Mouse (Mus musculus) neutrophil, adult 5-6 weeks (primary cell): ENCODE data around the gene D6Wsu163e. TPM values are rescaled to one million over a fixed set of nuclear protein-coding genes. Genes with fewer than 3 reads are reported as not detected.

Source experiments
- ATAC-seq: fragments of 151-379, 151-347 bp; 2 replicates; pipeline ENCODE4 v1.8.0; 2017; ENCODE audit warnings: mild to moderate bottlenecking, moderate TSS enrichment; ENCODE audit not compliant: insufficient number of reproducible peaks, poor library complexity, low FRiP score, severe bottlenecking; ENCODE audit errors: extremely low read depth
- total RNA-seq: library from RNA; stranded (forward); fragments of 200-1000 nt; gene quantifications from 2 replicates; pipeline ENCODE4 v1.2.3, GENCODE M21; 2017

The D6Wsu163e gene
- 41.4 and 50.7 TPM in 2 replicates for total RNA-seq

DNA sequence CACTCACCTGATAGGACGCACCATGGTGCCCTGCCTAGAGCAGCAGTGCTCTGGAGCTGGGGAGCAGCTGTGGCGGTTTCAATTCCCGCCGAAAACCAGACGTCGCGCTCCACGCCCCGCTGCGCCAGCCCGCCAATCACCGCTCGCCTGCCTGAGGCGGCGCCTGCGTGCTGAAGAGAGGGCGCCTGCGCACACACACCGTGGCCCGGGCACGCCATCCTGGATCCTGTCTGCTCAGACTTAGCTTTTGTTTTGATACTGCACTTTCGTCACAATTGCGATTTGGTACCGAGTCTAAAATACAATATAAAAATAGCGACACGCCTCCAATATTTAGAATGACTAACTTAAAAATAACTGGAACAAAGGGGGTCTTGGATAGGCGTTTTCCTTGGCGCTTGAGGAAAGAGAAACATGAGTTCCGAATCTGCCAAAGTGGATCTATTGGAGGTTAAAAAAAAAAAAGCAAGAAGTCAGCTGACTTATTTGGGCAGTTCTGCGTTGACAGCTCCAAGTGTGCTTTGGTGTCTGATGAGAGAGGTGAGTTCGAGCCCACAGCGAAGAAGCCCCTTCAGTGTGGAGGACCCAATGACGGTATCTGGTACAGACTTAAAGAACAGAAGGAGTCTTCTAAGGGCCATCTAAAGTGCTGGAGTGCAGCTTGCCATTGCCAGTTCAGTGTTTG is at the start of gene D6Wsu163e, which contains the start of gene Rad51ap1:
Gene D6Wsu163e, plus strand, starts transcription at position 476 of the 685 bp plus-strand sequence.
Gene Rad51ap1, minus strand, starts transcription at position 101 of the 685 bp plus-strand sequence.
- ATAC-seq: peak; percentile 82

- ATAC-seq: no peak
Measured at GRCm38 (mm10) chr6:126907378-126907777, 32.4 kb upstream of the D6Wsu163e start.

- no peak for ATAC-seq
Measured at GRCm38 (mm10) chr6:126907876-126908275, 31.9 kb upstream of the D6Wsu163e start.

- ATAC-seq: 0 out of 2 replicates have a peak, but pooled peaks have one; percentile 13
Measured at GRCm38 (mm10) chr6:126910727-126911126, 29.0 kb upstream of the D6Wsu163e start.

GRCm38 (mm10) chr6:126914928-126915327 is 24.8 kb upstream of the D6Wsu163e start:
- no peak for ATAC-seq

GRCm38 (mm10) chr6:126921111-126921881 is 18.5 kb upstream of the D6Wsu163e start, which contains the start of gene Dyrk4:
Dyrk4 (minus strand) TSS chr6:126921839.
- no peak; the same call in 1 of the 2 replicates for ATAC-seq

- ATAC-seq: no peak
Measured at GRCm38 (mm10) chr6:126932896-126933295, 6.9 kb upstream of the D6Wsu163e start.

DNA sequence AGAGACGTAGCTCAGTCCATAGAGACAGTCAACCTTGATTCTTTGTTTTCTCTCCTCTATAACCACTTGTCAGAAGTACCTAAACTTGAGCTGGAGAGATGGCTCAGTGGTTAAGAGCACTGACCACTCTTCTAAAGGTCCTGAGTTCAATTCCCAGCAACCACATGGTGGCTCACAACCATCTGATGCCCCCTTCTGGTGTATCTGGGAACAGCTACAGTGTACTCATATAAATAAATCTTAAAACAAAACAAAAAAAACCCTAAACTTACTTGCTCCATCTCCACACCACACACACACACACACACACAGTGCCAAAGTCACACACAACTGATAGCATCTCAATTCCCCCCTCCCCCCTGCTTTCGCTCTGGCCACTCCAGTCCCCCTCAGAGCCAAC is 1.7 kb upstream of the D6Wsu163e start:
- ATAC-seq: no peak

- ATAC-seq: no peak
Measured at GRCm38 (mm10) chr6:126938853-126939486, 792 bp upstream of the D6Wsu163e start.

DNA sequence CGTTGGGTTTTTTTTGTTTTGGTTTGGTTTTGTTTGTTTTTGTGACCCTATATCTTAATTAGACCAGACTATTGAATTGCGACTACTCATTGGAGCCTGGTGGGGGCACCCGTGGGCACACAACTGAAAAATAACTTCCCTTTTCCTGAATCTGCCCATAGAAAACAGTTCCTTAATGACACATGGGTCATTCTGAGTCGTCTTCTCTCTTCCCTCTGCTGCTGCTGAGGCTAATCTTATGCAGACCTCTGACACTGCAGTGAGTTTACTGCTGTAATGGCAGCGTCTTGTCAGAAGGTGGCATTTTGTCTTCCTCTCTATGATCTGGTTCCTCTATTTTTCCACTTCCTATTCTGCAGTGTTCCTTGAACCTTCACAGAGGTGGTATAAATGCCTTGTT is 689 bp downstream of the D6Wsu163e start:
- peak; percentile 81 for ATAC-seq

GRCm38 (mm10) chr6:126948336-126948735 is 8.6 kb downstream of the D6Wsu163e start:
- no peak for ATAC-seq

GRCm38 (mm10) chr6:126955734-126956133 is 16.0 kb downstream of the D6Wsu163e start:
- ATAC-seq: peak; percentile 78

DNA sequence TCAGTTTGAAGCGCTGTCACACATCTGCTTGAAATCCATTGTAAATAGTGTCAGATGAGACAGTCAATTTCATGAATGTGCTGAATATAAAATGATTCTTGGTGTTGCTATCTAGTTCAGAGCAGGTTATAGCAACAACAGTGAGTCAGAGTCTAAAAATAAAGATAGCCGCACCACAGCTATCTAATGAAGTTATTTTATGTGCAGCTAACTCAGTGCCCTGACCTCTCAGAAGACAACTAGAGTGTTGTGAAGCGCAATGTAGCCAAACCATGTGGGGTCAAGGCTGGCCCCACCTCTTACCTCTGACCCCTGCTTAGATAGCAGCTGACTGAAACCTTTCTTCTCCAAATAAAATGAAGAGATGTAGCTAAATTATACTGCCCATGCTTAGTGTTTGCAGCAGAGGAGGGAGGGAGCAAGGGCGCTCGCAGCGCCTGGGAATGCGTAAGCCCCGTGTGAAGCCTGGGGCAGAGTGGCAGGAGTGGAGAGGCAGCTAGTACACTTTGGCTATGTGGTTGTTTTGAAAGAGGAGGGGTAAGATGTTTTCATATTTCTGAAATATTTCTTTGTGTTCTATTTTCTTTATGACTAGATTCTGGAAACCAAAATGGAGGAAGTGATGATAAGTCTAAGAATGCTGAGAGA is 21.7 kb downstream of the D6Wsu163e start:
- no peak for ATAC-seq

DNA sequence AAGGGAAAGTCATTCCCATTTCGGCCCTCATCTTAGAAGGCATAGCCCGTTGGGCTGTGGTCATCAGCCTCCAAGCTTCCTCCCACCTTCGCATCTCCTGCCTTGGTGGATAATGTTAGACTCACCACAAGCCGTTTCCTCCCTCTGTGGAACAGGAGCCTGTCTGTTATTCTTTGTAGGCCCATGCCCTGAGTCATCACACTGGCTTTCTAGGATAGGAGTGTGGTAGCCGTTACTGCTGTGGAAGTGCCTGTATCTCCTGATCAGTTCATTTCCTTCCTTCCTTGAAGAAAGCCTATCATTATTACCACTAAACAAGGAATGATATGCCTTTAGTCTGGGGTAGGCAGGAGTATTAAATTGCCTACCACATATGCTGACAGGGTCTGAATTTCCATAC is 22.9 kb downstream of the D6Wsu163e start:
- no peak for ATAC-seq

- no peak for ATAC-seq
Measured at GRCm38 (mm10) chr6:126963426-126963825, 23.7 kb downstream of the D6Wsu163e start.

- ATAC-seq: no peak
Measured at GRCm38 (mm10) chr6:126966241-126967026, 26.7 kb downstream of the D6Wsu163e start.

GRCm38 (mm10) chr6:126981539-126982234 is 41.9 kb downstream of the D6Wsu163e start:
- ATAC-seq: no peak

DNA sequence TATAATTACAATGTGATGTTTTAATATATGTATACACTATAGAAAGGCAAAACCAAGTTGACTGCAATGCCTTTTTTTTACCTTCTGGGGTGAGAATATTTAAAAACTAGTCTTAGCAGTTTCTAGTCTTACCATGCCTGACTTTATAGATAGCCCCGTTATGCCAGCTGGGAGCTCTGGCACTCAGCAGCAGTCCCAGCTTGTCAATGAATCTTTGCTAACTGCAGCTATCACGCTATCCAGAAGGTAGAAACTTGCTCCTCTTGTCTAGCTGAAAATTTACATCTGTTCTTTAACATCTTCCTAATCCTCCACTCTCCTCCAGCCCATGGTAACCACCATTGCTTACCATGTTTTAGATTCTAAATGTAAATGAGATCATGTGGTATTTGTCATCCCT is 53.9 kb downstream of the D6Wsu163e start:
- no peak for ATAC-seq
